Mouse (Mus musculus) MEL (cell line): ENCODE data around the gene Fam171b.

Experiments
- BHLHE40 ChIP-seq: IDR thresholded peaks from 2 replicates; pipeline ENCODE4 v1.6.1; 2012; ENCODE audit warnings: low read depth, mild to moderate bottlenecking, inconsistent platforms, low read length, improper control_type of control experiment, borderline replicate concordance
- CHD1 ChIP-seq: IDR thresholded peaks from 2 replicates; pipeline ENCODE4 v1.6.1; 2012; ENCODE audit warnings: low read depth, mild to moderate bottlenecking, inconsistent platforms, low read length, improper control_type of control experiment
- CHD2 ChIP-seq: IDR thresholded peaks from 2 replicates; pipeline ENCODE4 v1.6.1; 2011; ENCODE audit warnings: low read length, improper control_type of control experiment
- CTCF ChIP-seq, 3 experiments: IDR thresholded peaks in 2 of 3; conservative IDR thresholded peaks in 1 of 3; 2 replicates each; pipeline ENCODE4 v1.5.1; 2011 to 2012; ENCODE audit warnings: low read length in 3 of 3, low read depth in 2 of 3, mild to moderate bottlenecking in 2 of 3, improper control_type of control experiment in 1 of 3, inconsistent platforms in 1 of 3, mixed read lengths in 1 of 3, moderate library complexity in 1 of 3; ENCODE audit not compliant: control insufficient read depth in 1 of 3, insufficient read depth in 1 of 3, poor library complexity in 1 of 3, severe bottlenecking in 1 of 3
- EP300 ChIP-seq, 2 experiments: IDR thresholded peaks; 2 replicates each; pipeline ENCODE4 v1.6.1; 2011; ENCODE audit warnings: improper control_type of control experiment in 2 of 2, low read length in 2 of 2, low read depth in 1 of 2, mild to moderate bottlenecking in 1 of 2
- JUND ChIP-seq: IDR thresholded peaks from 2 replicates; pipeline ENCODE4 v1.6.1; 2011; ENCODE audit warnings: low read depth, mild to moderate bottlenecking, improper control_type of control experiment, low read length
- MAFK ChIP-seq: IDR thresholded peaks from 2 replicates; pipeline ENCODE4 v1.6.1; 2011; ENCODE audit warnings: low read depth, mild to moderate bottlenecking, low read length, improper control_type of control experiment, borderline replicate concordance
- MXI1 ChIP-seq: IDR thresholded peaks from 2 replicates; pipeline ENCODE4 v1.6.1; 2011; ENCODE audit warnings: mild to moderate bottlenecking, low read depth, low read length, improper control_type of control experiment
- POLR2A ChIP-seq, 2 experiments: IDR thresholded peaks; 2 replicates each; pipeline ENCODE4 v1.6.1; 2011 to 2012; ENCODE audit warnings: low read length in 2 of 2, mild to moderate bottlenecking in 2 of 2, control low read depth in 1 of 2, improper control_type of control experiment in 1 of 2, low read depth in 1 of 2, moderate library complexity in 1 of 2; ENCODE audit not compliant: control insufficient read depth in 1 of 2, insufficient read depth in 1 of 2, poor library complexity in 1 of 2
- POLR2AphosphoS2 ChIP-seq: IDR thresholded peaks from 2 replicates; pipeline ENCODE4 v1.6.1; 2011; ENCODE audit warnings: low read length, improper control_type of control experiment
- USF2 ChIP-seq, 2 experiments: IDR thresholded peaks; 2 replicates each; pipeline ENCODE4 v1.6.1; 2011 to 2012; ENCODE audit warnings: improper control_type of control experiment in 2 of 2, low read length in 2 of 2, borderline replicate concordance in 1 of 2, inconsistent platforms in 1 of 2, low read depth in 1 of 2, mild to moderate bottlenecking in 1 of 2; ENCODE audit not compliant: insufficient read depth in 1 of 2
- ZNF384 ChIP-seq: IDR thresholded peaks from 2 replicates; pipeline ENCODE4 v1.6.1; 2012; ENCODE audit warnings: low read depth, mild to moderate bottlenecking, inconsistent platforms, low read length, improper control_type of control experiment

GRCm38 (mm10) chr2:83814009-83814408, 1.6 kb downstream of the Fam171b start:
- TF ChIP-seq ZNF384: no peak
- no peak for TF ChIP-seq CTCF (IDR thresholded peaks at IDR 0.05 in 2 of 3, conservative IDR thresholded peaks at IDR 0.05 in 1 of 3; ENCODE audit: control insufficient read depth in 1 of 3, insufficient read depth in 1 of 3, low read depth in 2 of 3, low read length in 3 of 3, poor library complexity in 1 of 3, severe bottlenecking in 1 of 3)
- TF ChIP-seq MXI1: no peak
- TF ChIP-seq POLR2A (IDR thresholded peaks at IDR 0.05; ENCODE audit: control insufficient read depth in 1 of 2, insufficient read depth in 1 of 2, low read depth in 1 of 2, low read length in 2 of 2, poor library complexity in 1 of 2): no peak
- no peak for TF ChIP-seq CHD2
- TF ChIP-seq USF2 (IDR thresholded peaks at IDR 0.05; ENCODE audit: borderline replicate concordance in 1 of 2, insufficient read depth in 1 of 2, low read depth in 1 of 2, low read length in 2 of 2): no peak
- TF ChIP-seq EP300 (IDR thresholded peaks at IDR 0.05; ENCODE audit: low read depth in 1 of 2, low read length in 2 of 2): no peak
- no peak for TF ChIP-seq POLR2AphosphoS2
- TF ChIP-seq JUND: no peak
- TF ChIP-seq BHLHE40: no peak
- no peak for TF ChIP-seq CHD1
- no peak for TF ChIP-seq MAFK
